Mouse (Mus musculus) small intestine, adult 2 months (tissue): ENCODE measurements around the gene Stx4a.

Experiments
- CTCF ChIP-seq: fragments of 200-500 bp; IDR thresholded peaks from 2 replicates; pipeline ENCODE4 v1.5.1; 2012; ENCODE audit warnings: low read depth, mild to moderate bottlenecking, control low read depth, inconsistent platforms, low read length, moderate library complexity, mixed read lengths; ENCODE audit not compliant: insufficient replicate concordance, insufficient read length; ENCODE audit errors: extremely low read depth
- POLR2A ChIP-seq: fragments of 200-500 bp; IDR thresholded peaks from 2 replicates; pipeline ENCODE4 v1.6.1; 2012; ENCODE audit warnings: low read depth, mild to moderate bottlenecking, control low read depth, inconsistent platforms, low read length, moderate library complexity

- TF ChIP-seq CTCF = no peak
- TF ChIP-seq POLR2A = no peak
These were observed 8.9 kb upstream of the Stx4a start for GRCm38 (mm10) chr7:127815116-127815665.
